Mouse (Mus musculus) forelimb bud, embryonic 11.5 days (tissue): Measurements from ENCODE around the gene Wapl.

ENCODE experiments used
- DNase-seq: peaks from one replicate; pipeline ENCODE4 v3.0.0-alpha.2; 2012; ENCODE audit warnings: low read depth, low spot score

Gene Wapl

GRCm38 (mm10) chr14:34673395-34674228, at the start of gene Wapl:
Gene Wapl (plus strand): TSS chr14:34673928.
- DNase-seq, result peak; percentile 92

- no peak for DNase-seq
Observed at GRCm38 (mm10) chr14:34626824-34627223, 46.9 kb upstream of the Wapl start.

- DNase-seq, result no peak
Observed at GRCm38 (mm10) chr14:34632722-34633448, 40.8 kb upstream of the Wapl start.

- DNase-seq, result no peak
Observed at GRCm38 (mm10) chr14:34635192-34635591, 38.5 kb upstream of the Wapl start.

GRCm38 (mm10) chr14:34635721-34636120, 38.0 kb upstream of the Wapl start:
- DNase-seq, result no peak

- DNase-seq, result no peak
Observed at GRCm38 (mm10) chr14:34644140-34644539, 29.6 kb upstream of the Wapl start.

GRCm38 (mm10) chr14:34647870-34648475, 25.8 kb upstream of the Wapl start:
- no peak for DNase-seq

- no peak for DNase-seq
Observed at GRCm38 (mm10) chr14:34657131-34657530, 16.6 kb upstream of the Wapl start.

- DNase-seq, result no peak
Observed at GRCm38 (mm10) chr14:34660351-34660787, 13.4 kb upstream of the Wapl start.

GRCm38 (mm10) chr14:34660788-34661591, 12.7 kb upstream of the Wapl start:
- DNase-seq, result no peak

- DNase-seq, result peak; percentile 30
Observed at GRCm38 (mm10) chr14:34661621-34662477, 11.9 kb upstream of the Wapl start.

- no peak for DNase-seq
Observed at GRCm38 (mm10) chr14:34662478-34662826, 11.3 kb upstream of the Wapl start.

GRCm38 (mm10) chr14:34663381-34663780, 10.3 kb upstream of the Wapl start:
- no peak for DNase-seq

GRCm38 (mm10) chr14:34669082-34669481, 4.6 kb upstream of the Wapl start:
- DNase-seq, result no peak

GRCm38 (mm10) chr14:34670256-34670655, 3.5 kb upstream of the Wapl start:
- no peak for DNase-seq

GRCm38 (mm10) chr14:34674229-34674791, 582 bp downstream of the Wapl start:
- DNase-seq, result peak; percentile 16

- DNase-seq, result no peak
Observed at GRCm38 (mm10) chr14:34674932-34675331, 1.2 kb downstream of the Wapl start.

- DNase-seq, result no peak
Observed at GRCm38 (mm10) chr14:34675347-34675865, 1.7 kb downstream of the Wapl start.

- no peak for DNase-seq
Observed at GRCm38 (mm10) chr14:34680815-34681214, 7.1 kb downstream of the Wapl start.

GRCm38 (mm10) chr14:34684989-34685388, 11.3 kb downstream of the Wapl start:
- DNase-seq, result no peak
